Mouse (Mus musculus) naive thymus-derived CD4-positive, alpha-beta T cell, adult 2 months (primary cell): ENCODE measurements around the gene Atl1.

Source experiments
- DNase-seq: peaks from one replicate; pipeline ENCODE4 v3.0.0-alpha.2; 2011; ENCODE audit warnings: low read depth

The Atl1 gene

GRCm38 (mm10) chr12:69884053-69884452, 8.4 kb upstream of the Atl1 start:
- DNase-seq, result no peak

- DNase-seq, result no peak
Observed at GRCm38 (mm10) chr12:69885170-69885923, 7.1 kb upstream of the Atl1 start.

- DNase-seq, result no peak
Observed at GRCm38 (mm10) chr12:69887776-69888175, 4.6 kb upstream of the Atl1 start.

GRCm38 (mm10) chr12:69888345-69888744, 4.1 kb upstream of the Atl1 start:
- no peak for DNase-seq

GRCm38 (mm10) chr12:69890051-69890450, 2.4 kb upstream of the Atl1 start:
- peak; percentile 24 for DNase-seq

GRCm38 (mm10) chr12:69890476-69890875, 1.9 kb upstream of the Atl1 start:
- DNase-seq, result no peak

GRCm38 (mm10) chr12:69891721-69892120, 693 bp upstream of the Atl1 start:
- no peak for DNase-seq

GRCm38 (mm10) chr12:69893927-69894326, 1.5 kb downstream of the Atl1 start:
- peak; percentile 28 for DNase-seq

- peak; percentile 36 for DNase-seq
Observed at GRCm38 (mm10) chr12:69895046-69895445, 2.6 kb downstream of the Atl1 start.

- DNase-seq, result no peak
Observed at GRCm38 (mm10) chr12:69898119-69898518, 5.7 kb downstream of the Atl1 start.

- no peak for DNase-seq
Observed at GRCm38 (mm10) chr12:69904991-69905390, 12.6 kb downstream of the Atl1 start.

GRCm38 (mm10) chr12:69907667-69908510, 15.5 kb downstream of the Atl1 start:
- no peak for DNase-seq

- no peak for DNase-seq
Observed at GRCm38 (mm10) chr12:69908511-69908900, 16.1 kb downstream of the Atl1 start.

- DNase-seq, result no peak
Observed at GRCm38 (mm10) chr12:69911906-69912305, 19.5 kb downstream of the Atl1 start.

- peak; percentile 19 for DNase-seq
Observed at GRCm38 (mm10) chr12:69912737-69913136, 20.3 kb downstream of the Atl1 start.

- DNase-seq, result no peak
Observed at GRCm38 (mm10) chr12:69917870-69918269, 25.5 kb downstream of the Atl1 start.

GRCm38 (mm10) chr12:69922099-69922498, 29.7 kb downstream of the Atl1 start:
- DNase-seq, result no peak

- no peak for DNase-seq
Observed at GRCm38 (mm10) chr12:69923128-69923527, 30.7 kb downstream of the Atl1 start.

GRCm38 (mm10) chr12:69923603-69924002, 31.2 kb downstream of the Atl1 start:
- DNase-seq, result no peak

GRCm38 (mm10) chr12:69924012-69924411, 31.6 kb downstream of the Atl1 start:
- DNase-seq, result peak; percentile 78

GRCm38 (mm10) chr12:69926716-69927115, 34.3 kb downstream of the Atl1 start:
- DNase-seq, result no peak

GRCm38 (mm10) chr12:69937731-69938130, 45.3 kb downstream of the Atl1 start:
- no peak for DNase-seq

- no peak for DNase-seq
Observed at GRCm38 (mm10) chr12:69939291-69939690, 46.9 kb downstream of the Atl1 start.
